Mouse (Mus musculus) monocyte, adult 2 months (primary cell): Measurements from ENCODE around the gene Mtln.
A peak's percentile ranks its signal among the peaks of the same experiment; 100 is the strongest.

Experiments used
- DNase-seq, 2 experiments: peaks; one replicate each; pipeline ENCODE4 v3.0.0; 2022; ENCODE audit warnings: low spot score in 2 of 2, low read depth in 1 of 2

Mtln gene

GRCm38 (mm10) chr2:127791919-127792603, at the start of gene Mtln:
TSS of gene Mtln (minus strand) at chr2:127792488.
- DNase-seq: peak; percentile 45 to 62

GRCm38 (mm10) chr2:127841402-127841801, 49.1 kb upstream of the Mtln start:
- no peak for DNase-seq

- no peak for DNase-seq
These were observed 47.1 kb upstream of the Mtln start for GRCm38 (mm10) chr2:127839425-127839824.

- no peak for DNase-seq
These were observed 46.3 kb upstream of the Mtln start, which contains the start of gene Acoxl for GRCm38 (mm10) chr2:127838576-127838975. TSS of gene Acoxl (plus strand) at chr2:127838876.

- DNase-seq: no peak
These were observed 40.5 kb upstream of the Mtln start for GRCm38 (mm10) chr2:127832833-127833190.

GRCm38 (mm10) chr2:127832103-127832832, 40.0 kb upstream of the Mtln start:
- no peak for DNase-seq

- peak; percentile 64 to 79 for DNase-seq
These were observed 39.3 kb upstream of the Mtln start, which contains the start of gene Bub1 for GRCm38 (mm10) chr2:127831401-127832102. TSS of gene Bub1 (minus strand) at chr2:127831865.

- no peak for DNase-seq
These were observed 2.5 kb downstream of the Mtln start for GRCm38 (mm10) chr2:127789651-127790270.

- DNase-seq: no peak
These were observed 3.1 kb downstream of the Mtln start for GRCm38 (mm10) chr2:127789138-127789537.

GRCm38 (mm10) chr2:127788440-127789116, 3.7 kb downstream of the Mtln start, which contains the start of gene Nphp1:
TSS of gene Nphp1 (minus strand) at chr2:127788897.
- peak; percentile 40 to 71 for DNase-seq

- no peak for DNase-seq
These were observed 5.1 kb downstream of the Mtln start for GRCm38 (mm10) chr2:127787226-127787625.

- no peak for DNase-seq
These were observed 13.8 kb downstream of the Mtln start for GRCm38 (mm10) chr2:127778451-127778850.

- DNase-seq: no peak
These were observed 17.3 kb downstream of the Mtln start for GRCm38 (mm10) chr2:127775013-127775412.

- DNase-seq: no peak
These were observed 17.7 kb downstream of the Mtln start for GRCm38 (mm10) chr2:127774578-127774941.

GRCm38 (mm10) chr2:127773938-127774577, 18.2 kb downstream of the Mtln start:
- DNase-seq: no peak

GRCm38 (mm10) chr2:127761587-127761986, 30.7 kb downstream of the Mtln start:
- no peak for DNase-seq

GRCm38 (mm10) chr2:127760429-127761000, 31.8 kb downstream of the Mtln start:
- DNase-seq: no peak

- no peak for DNase-seq
These were observed 32.3 kb downstream of the Mtln start for GRCm38 (mm10) chr2:127760014-127760413.

GRCm38 (mm10) chr2:127759157-127759880, 33.0 kb downstream of the Mtln start:
- DNase-seq: no peak
